18 mouse cellular contexts compared by ENCODE assay signal in genomic region chr11:45160871-45161270, GRCm38 (mm10).
DNase-seq lines count a peak whose midpoint lies in the region; ATAC-seq lines count a peak whose summit lies in the region.
"Had no signal": no experiment of that assay in that cellular context is flagged by ENCODE, and none has a peak within 500 bp of the region (broad histone marks: within the 10 kb centered on the region; RNA-seq: fewer than 3 reads in every experiment).

No protein-coding gene starts in this region.

- peak; percentile 80 for ATAC-seq in neutrophil, adult 5-6 weeks (ENCODE audit: extremely low read depth, insufficient number of reproducible peaks, low FRiP score, poor library complexity, severe bottlenecking)
- ATAC-seq: forebrain, embryonic 13.5 days; hindbrain, postnatal 0 days; intestine, embryonic 15.5 days had no signal

- DNase-seq in heart, adult 11 months = peak; percentile 70
- no peak for DNase-seq in heart, postnatal 4 days
- DNase-seq in thymus, postnatal 4 days = peak; percentile 11
- DNase-seq in thymus, postnatal 36 days = no peak
- no peak for DNase-seq in gastrocnemius, postnatal 25 days
- no peak for DNase-seq in embryo, embryonic 11 days
- DNase-seq: adrenal gland, postnatal 36 days; cerebellum, adult 8-10 months; cerebellum, postnatal 25 days; gastrocnemius, postnatal 10 days; kidney, adult 9 months; kidney, postnatal 14 days; layer of hippocampus, adult 9-11 months; liver had no signal

Comparison
In these comparisons a context has a peak if more than half of its experiments do, and no peak if none do; other contexts are left out.
1. DNase-seq: peak in heart, adult 11 months (single experiment) and thymus, postnatal 4 days (single experiment); none in heart, postnatal 4 days (single experiment), thymus, postnatal 36 days (0 of 2), gastrocnemius, postnatal 25 days (single experiment) and embryo, embryonic 11 days (single experiment).